Mouse (Mus musculus) small intestine, adult 2 months (tissue): Measurements from ENCODE around the gene Pkdcc. TPM values are rescaled to one million over a fixed set of nuclear protein-coding genes. Genes with fewer than 3 reads are reported as not detected.

Source experiments
- H3K27ac ChIP-seq: fragments of 200-500 bp; 2 replicates; pipeline ENCODE4 v1.5.1; 2012; ENCODE audit warnings: low read depth, low read length, control low read depth, inconsistent platforms; ENCODE audit not compliant: insufficient read depth
- H3K27me3 ChIP-seq: fragments of 200-500 bp; 2 replicates; pipeline ENCODE4 v1.6.1; 2012; ENCODE audit warnings: mild to moderate bottlenecking, moderate library complexity, low read length, inconsistent platforms; ENCODE audit not compliant: control insufficient read depth, insufficient read depth
- H3K36me3 ChIP-seq: fragments of 200-500 bp; 2 replicates; pipeline ENCODE4 v1.6.1; 2012; ENCODE audit warnings: mild to moderate bottlenecking, low read length, control low read depth, inconsistent platforms; ENCODE audit not compliant: control insufficient read depth, insufficient read depth
- H3K4me1 ChIP-seq: fragments of 200-500 bp; 2 replicates; pipeline ENCODE4 v1.6.1; 2012; ENCODE audit warnings: low read length, inconsistent platforms, mixed read lengths; ENCODE audit not compliant: control insufficient read depth, insufficient read depth, insufficient read length
- H3K4me3 ChIP-seq: fragments of 200-500 bp; 2 replicates; pipeline ENCODE4 v1.5.1; 2012; ENCODE audit warnings: low read depth, mild to moderate bottlenecking, control low read depth, inconsistent platforms, low read length, moderate library complexity
- CTCF ChIP-seq: fragments of 200-500 bp; IDR thresholded peaks from 2 replicates; pipeline ENCODE4 v1.5.1; 2012; ENCODE audit warnings: low read depth, mild to moderate bottlenecking, control low read depth, inconsistent platforms, low read length, moderate library complexity, mixed read lengths; ENCODE audit not compliant: insufficient replicate concordance, insufficient read length; ENCODE audit errors: extremely low read depth
- POLR2A ChIP-seq: fragments of 200-500 bp; IDR thresholded peaks from 2 replicates; pipeline ENCODE4 v1.6.1; 2012; ENCODE audit warnings: low read depth, mild to moderate bottlenecking, control low read depth, inconsistent platforms, low read length, moderate library complexity
- WGBS: fragments of 180-500 bp; shearing (Covaris S2); methylation state at CpG from one replicate; pipeline ENCODE4 v1.1.7; 2018; 5-methylcytosine and 5-hydroxymethylcytosine counted together
- polyA plus RNA-seq: library from polyadenylated mRNA; depleted of rRNA; stranded (reverse); fragments of >200 nt; gene quantifications from 2 replicates; pipeline ENCODE4 v1.2.3, GENCODE M21; 2012; rRNA removed

Gene Pkdcc
- 46.1 and 59.1 TPM in 2 replicates for polyA plus RNA-seq

GRCm38 (mm10) chr17:83214674-83215528, at the start of gene Pkdcc:
Gene Pkdcc (plus strand): TSS chr17:83215292.
- H3K36me3 ChIP-seq = no peaks in the 10 kb centered on the region
- WGBS = 1% methylated on average over 77 of the region's 105 CpGs
- H3K4me3 ChIP-seq = peak within 1 kb of the TSS; percentile 72
- no peak for TF ChIP-seq CTCF
- peak; percentile 59; the same call in 1 of the 2 replicates for TF ChIP-seq POLR2A
- peaks cover 7% of the 10 kb centered on the region; the same call in 1 of the 2 replicates for H3K27me3 ChIP-seq
- H3K4me1 ChIP-seq = peaks cover 21% of the 10 kb centered on the region
- peak within 1 kb of the TSS; percentile 41 for H3K27ac ChIP-seq

DNA sequence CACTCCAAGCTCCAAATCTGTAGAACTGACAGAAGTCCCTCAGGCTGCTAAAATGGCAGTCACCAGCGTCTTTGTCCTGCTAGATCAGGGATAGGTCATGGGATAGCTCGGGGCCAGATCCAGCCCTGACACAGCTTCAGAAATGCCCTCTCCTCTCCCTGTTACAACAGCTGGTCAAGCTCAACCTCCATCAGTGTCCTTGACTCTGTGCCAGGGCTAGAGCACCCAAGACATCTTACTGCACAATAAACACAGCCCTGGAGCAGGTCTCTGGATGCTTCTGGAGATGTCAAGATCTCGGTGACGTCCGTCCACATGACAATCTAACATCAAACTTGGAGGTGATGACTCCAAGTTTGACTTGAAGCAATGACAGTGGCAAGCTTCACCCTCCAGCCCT, 48.9 kb upstream of the Pkdcc start:
- Histone ChIP-seq H3K27me3 (no peaks in the 10 kb centered on the region), H3K4me1 (no peaks in the 10 kb centered on the region), H3K36me3 (no peaks in the 10 kb centered on the region), H3K4me3 (no peak overlapping the region), H3K27ac (no peak overlapping the region)
- 72% methylated on average over 5 of the region's 5 CpGs for WGBS
- no peak for TF ChIP-seq POLR2A

DNA sequence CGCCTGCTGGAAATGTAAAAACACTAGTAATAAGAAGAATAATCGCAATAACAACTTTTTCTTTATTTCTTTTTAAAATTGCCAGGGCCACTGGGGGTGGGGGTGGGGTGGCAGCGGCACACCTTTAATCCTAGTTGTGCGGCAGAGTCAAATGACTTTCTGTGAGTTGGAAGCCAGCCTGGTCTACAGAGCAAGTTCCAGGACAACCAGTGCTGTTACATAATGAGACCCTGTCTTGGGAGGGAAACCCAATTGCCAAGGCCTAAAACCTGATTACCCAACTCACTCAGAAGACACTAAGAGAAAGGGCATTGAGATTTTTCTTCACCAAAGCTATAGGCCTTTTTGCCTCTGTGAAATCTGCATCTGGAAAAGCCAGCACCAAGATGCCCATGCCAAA, 38.9 kb upstream of the Pkdcc start:
- Histone ChIP-seq H3K4me1 (no peaks in the 10 kb centered on the region), H3K36me3 (no peaks in the 10 kb centered on the region), H3K27me3 (0 out of 2 replicates have a peak, but pooled peaks cover 2% of the 10 kb centered on the region), H3K27ac (no peak overlapping the region), H3K4me3 (no peak overlapping the region)
- WGBS = 86% methylated on average over 4 of the region's 4 CpGs
- no peak for TF ChIP-seq CTCF
- TF ChIP-seq POLR2A = no peak

DNA sequence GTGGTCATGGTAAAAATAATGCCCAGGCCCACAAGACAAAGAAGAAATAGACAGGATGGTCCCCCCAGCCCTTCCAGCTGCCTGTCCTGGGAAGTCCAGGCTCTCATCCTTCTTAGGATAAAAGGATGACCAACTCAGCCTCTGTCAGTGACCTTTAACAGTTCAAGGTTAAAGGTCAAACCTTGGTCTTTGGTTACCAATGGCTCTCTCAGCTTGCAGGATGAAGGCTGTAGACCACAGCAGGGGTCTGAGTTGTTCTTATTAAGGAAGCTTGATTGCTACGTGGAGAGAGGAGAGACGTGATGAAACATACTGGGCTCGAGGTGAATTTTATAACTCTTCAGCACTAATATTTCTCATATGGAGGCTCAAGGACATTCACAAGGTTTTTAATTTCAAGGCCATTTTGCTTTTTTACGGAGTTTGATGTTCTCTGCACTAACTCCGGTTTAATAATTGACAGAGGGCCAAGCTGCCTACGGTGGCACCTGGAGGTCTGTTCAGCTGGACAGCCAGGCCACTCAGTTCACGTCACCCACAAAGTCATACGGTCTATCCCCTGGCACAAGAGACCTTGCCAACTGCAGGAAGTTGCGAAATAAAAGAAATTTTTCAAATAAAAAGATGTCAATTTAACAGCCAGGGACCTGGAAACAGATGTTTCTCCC, 36.5 kb upstream of the Pkdcc start:
- H3K4me1 ChIP-seq = no peaks in the 10 kb centered on the region; the same call in 1 of the 2 replicates
- no peaks in the 10 kb centered on the region for H3K36me3 ChIP-seq
- H3K4me3 ChIP-seq = no peak overlapping the region
- TF ChIP-seq CTCF = no peak
- TF ChIP-seq POLR2A = no peak
- H3K27me3 ChIP-seq = 0 out of 2 replicates have a peak, but pooled peaks cover 2% of the 10 kb centered on the region
- no peak overlapping the region for H3K27ac ChIP-seq
- 36% methylated on average over 9 of the region's 9 CpGs for WGBS

GRCm38 (mm10) chr17:83179151-83179531, 36.0 kb upstream of the Pkdcc start:
- Histone ChIP-seq H3K36me3 (no peaks in the 10 kb centered on the region), H3K27ac (no peak overlapping the region)
- WGBS = 73% methylated on average over 6 of the region's 6 CpGs

DNA sequence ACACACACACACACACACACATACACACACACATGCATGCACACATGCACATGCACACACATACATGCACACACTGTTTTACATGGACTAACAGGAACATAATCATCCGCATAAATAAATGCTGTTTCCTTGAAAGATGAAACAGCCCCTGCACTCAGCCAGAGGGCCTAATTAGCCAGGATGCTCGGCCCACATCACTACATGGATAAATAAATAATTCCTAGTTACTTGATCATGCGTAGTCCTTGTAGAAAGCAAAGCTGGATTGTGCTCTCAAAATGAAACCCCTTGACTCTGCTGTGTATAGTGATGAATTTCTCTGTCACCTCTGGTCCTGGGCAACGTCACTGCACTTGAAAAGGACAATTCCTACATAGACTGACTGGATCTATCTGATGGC, 35.5 kb upstream of the Pkdcc start:
- 85% methylated on average over 4 of the region's 4 CpGs for WGBS
- Histone ChIP-seq H3K27me3 (0 out of 2 replicates have a peak, but pooled peaks cover 2% of the 10 kb centered on the region), H3K4me3 (no peak overlapping the region), H3K36me3 (no peaks in the 10 kb centered on the region), H3K4me1 (no peaks in the 10 kb centered on the region; the same call in 1 of the 2 replicates), H3K27ac (no peak overlapping the region)
- no peak for TF ChIP-seq CTCF

More at GRCm38 (mm10) chr17:83179151-83179531, 36.0 kb upstream of the Pkdcc start:
- no peaks in the 10 kb centered on the region; the same call in 1 of the 2 replicates for H3K4me1 ChIP-seq
- H3K4me3 ChIP-seq = no peak overlapping the region
- no peak for TF ChIP-seq POLR2A
- TF ChIP-seq CTCF = no peak
- H3K27me3 ChIP-seq = 0 out of 2 replicates have a peak, but pooled peaks cover 2% of the 10 kb centered on the region

DNA sequence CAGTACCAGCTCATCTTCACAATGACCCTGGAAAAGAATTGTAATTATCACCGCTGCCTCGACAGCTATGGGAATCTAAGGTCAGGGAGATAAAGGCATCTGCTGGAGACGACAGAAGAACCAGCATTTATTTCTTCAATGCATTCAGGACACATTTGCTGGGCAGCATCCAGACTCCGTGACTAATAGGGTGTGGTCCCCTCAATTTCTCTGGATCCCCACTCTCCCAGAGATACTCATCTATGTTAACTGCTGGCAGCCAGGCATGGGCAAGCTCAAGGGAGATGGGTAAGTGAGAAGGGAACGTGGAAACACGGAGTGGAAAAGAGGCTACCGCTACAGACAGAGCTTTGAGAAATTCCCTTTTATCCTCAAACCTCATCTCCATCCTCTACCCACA, 34.0 kb upstream of the Pkdcc start:
- TF ChIP-seq POLR2A (no peak), CTCF (no peak)
- no peaks in the 10 kb centered on the region for H3K36me3 ChIP-seq
- 71% methylated on average over 7 of the region's 7 CpGs for WGBS
- no peaks in the 10 kb centered on the region; the same call in 1 of the 2 replicates for H3K4me1 ChIP-seq
- no peak overlapping the region for H3K27ac ChIP-seq
- 0 out of 2 replicates have a peak, but pooled peaks cover 2% of the 10 kb centered on the region for H3K27me3 ChIP-seq
- H3K4me3 ChIP-seq = no peak overlapping the region
